Mouse (Mus musculus) heart, adult 10 weeks (tissue): ENCODE results near the gene Tnfrsf17. TPM values are rescaled to one million over a fixed set of nuclear protein-coding genes. Genes with fewer than 3 reads are reported as not detected.

Source experiments
- polyA plus RNA-seq: library from polyadenylated mRNA; stranded (reverse); fragments of 350-450 nt; fragmentation: Illumina TruSeq; extraction: RNeasy Lipid Tissue Mini Kit (QIAGEN cat#74804); gene quantifications from one replicate; pipeline ENCODE4 v1.2.3, GENCODE M21; 2014; ENCODE audit warnings: low read depth, low replicate concordance

The Tnfrsf17 gene
- not detected for polyA plus RNA-seq

GRCm38 (mm10) chr16:11313512-11313911 lies at the start of gene Tnfrsf17:
Tnfrsf17 (plus strand) TSS chr16:11313812.

GRCm38 (mm10) chr16:11322409-11323323 lies 9.1 kb downstream of the Tnfrsf17 start, which contains the start of gene Snx29:
Snx29 (plus strand) TSS chr16:11322908.

Other genes with a start within 250 kb of the Tnfrsf17 start
- 17.9 TPM for gene Litaf, start 247.7 kb upstream of the Tnfrsf17 start, polyA plus RNA-seq
- gene Txndc11, start 179.2 kb upstream of the Tnfrsf17 start, polyA plus RNA-seq, result 15.8 TPM
- 60.0 TPM for gene Zc3h7a, start 137.4 kb upstream of the Tnfrsf17 start, polyA plus RNA-seq
- 69.2 TPM for gene Rsl1d1, start 110.5 kb upstream of the Tnfrsf17 start, polyA plus RNA-seq
- gene Gspt1, start 59.5 kb upstream of the Tnfrsf17 start, polyA plus RNA-seq, result 60.4 TPM
- 4.5 TPM for gene Snx29, start 9.1 kb downstream of the Tnfrsf17 start, polyA plus RNA-seq